In the genomic region with DNA sequence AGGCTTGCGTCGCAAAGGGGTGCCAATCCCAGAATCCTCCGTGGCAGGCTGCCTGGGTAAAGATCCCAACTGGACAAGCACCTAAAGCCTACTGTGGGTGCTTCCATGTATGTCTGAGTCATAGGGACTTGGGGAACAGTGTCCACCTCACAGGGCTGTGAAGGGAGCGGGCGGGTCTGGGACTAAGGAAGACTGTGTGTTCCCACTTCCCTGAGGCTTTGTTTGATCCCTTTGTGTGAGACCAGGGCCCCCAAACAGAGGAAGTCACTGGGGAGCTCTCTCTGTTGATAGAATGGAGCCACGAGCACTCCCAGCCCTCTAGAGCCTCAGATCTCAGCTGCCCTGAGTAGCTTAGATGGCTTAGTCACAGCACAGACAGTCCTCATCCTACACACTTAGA, we compare ENCODE assay signal across 20 mouse cellular contexts. TPM values are rescaled to one million over a fixed set of nuclear protein-coding genes. Genes with fewer than 3 reads are reported as not detected.
DNase-seq lines count a peak whose midpoint lies in the region; ATAC-seq and TF ChIP-seq lines count a peak whose summit lies in the region.
"Had no signal": no experiment of that assay in that cellular context is flagged by ENCODE, and none has a peak within 500 bp of the region (broad histone marks: within the 10 kb centered on the region; RNA-seq: fewer than 3 reads in every experiment).

No protein-coding gene starts in this region.

- 0 out of 2 replicates have a peak overlapping the region, but pooled peaks have one; percentile 1 for H3K27ac ChIP-seq in forebrain, embryonic 10.5 days
- no peak overlapping the region for H3K27ac ChIP-seq in forebrain, embryonic 13.5 days
- peak overlapping the region; percentile 56 for H3K27ac ChIP-seq in hindbrain, embryonic 10.5 days
- no peak overlapping the region for H3K27ac ChIP-seq in hindbrain, embryonic 11.5 days (ENCODE audit: low read depth, low read length)
- H3K27ac ChIP-seq in neural tube, embryonic 11.5 days (ENCODE audit: low read depth, low read length) = no peak overlapping the region
- H3K27ac ChIP-seq in midbrain, postnatal 0 days (ENCODE audit: low read depth, low read length) = no peak overlapping the region
- H3K27ac ChIP-seq: macrophage; midbrain, embryonic 15.5 days; stomach, embryonic 15.5 days had no signal

- TF ChIP-seq CTCF in midbrain, postnatal 0 days (IDR thresholded peaks at IDR 0.05) = no peak

- peaks cover 62% of the 10 kb centered on the region for H3K27me3 ChIP-seq in forebrain, embryonic 10.5 days (ENCODE audit: poor library complexity, severe bottlenecking)
- peaks cover 49% of the 10 kb centered on the region for H3K27me3 ChIP-seq in forebrain, embryonic 13.5 days
- peaks cover 59% of the 10 kb centered on the region for H3K27me3 ChIP-seq in hindbrain, embryonic 10.5 days (ENCODE audit: insufficient read depth, poor library complexity, severe bottlenecking)
- peaks cover 36% of the 10 kb centered on the region for H3K27me3 ChIP-seq in hindbrain, embryonic 11.5 days (ENCODE audit: control insufficient read depth, insufficient read depth, low read length)
- peaks cover 25% of the 10 kb centered on the region for H3K27me3 ChIP-seq in neural tube, embryonic 11.5 days (ENCODE audit: control insufficient read depth, insufficient read depth, low read length)
- peaks cover 5% of the 10 kb centered on the region; the same call in 1 of the 2 replicates for H3K27me3 ChIP-seq in midbrain, postnatal 0 days (ENCODE audit: insufficient read depth, low read length)
- H3K27me3 ChIP-seq: stomach, embryonic 15.5 days had no signal

- no peak for DNase-seq in forebrain, embryonic 10.5 days (ENCODE audit: extremely low spot score, low spot score)
- no peak for DNase-seq in hindbrain, embryonic 10.5 days (ENCODE audit: low spot score)
- DNase-seq in hindbrain, embryonic 11.5 days (ENCODE audit: low spot score) = no peak
- DNase-seq in neural tube, embryonic 11.5 days (ENCODE audit: low spot score) = peak; percentile 9
- no peak for DNase-seq in neural tube, embryonic 10.5 days (ENCODE audit: extremely low spot score, low spot score)
- DNase-seq in right cerebral cortex, postnatal 4 days = no peak
- no peak for DNase-seq in midbrain, postnatal 0 days (ENCODE audit: low spot score)
- DNase-seq: adrenal gland, postnatal 36 days; cerebellum, postnatal 10 days; gastrocnemius, postnatal 10 days; kidney, adult 11 months; layer of hippocampus, postnatal 36 days; retina, postnatal 1 day had no signal

- no peaks in the 10 kb centered on the region for H3K9me3 ChIP-seq in forebrain, embryonic 10.5 days
- H3K9me3 ChIP-seq in forebrain, embryonic 13.5 days (replicated peaks) = no peaks in the 10 kb centered on the region
- no peaks in the 10 kb centered on the region for H3K9me3 ChIP-seq in hindbrain, embryonic 10.5 days
- H3K9me3 ChIP-seq in hindbrain, embryonic 11.5 days (ENCODE audit: control insufficient read depth, low read length) = no peaks in the 10 kb centered on the region
- H3K9me3 ChIP-seq in neural tube, embryonic 11.5 days (ENCODE audit: control insufficient read depth, low read length) = no peaks in the 10 kb centered on the region
- H3K9me3 ChIP-seq in midbrain, postnatal 0 days (ENCODE audit: low read length) = no peaks in the 10 kb centered on the region
- H3K9me3 ChIP-seq: hindbrain, embryonic 13.5 days; midbrain, embryonic 15.5 days; stomach, embryonic 15.5 days had no signal

- no peak overlapping the region for H3K4me3 ChIP-seq in forebrain, embryonic 10.5 days
- H3K4me3 ChIP-seq in forebrain, embryonic 13.5 days = no peak overlapping the region
- no peak overlapping the region for H3K4me3 ChIP-seq in hindbrain, embryonic 10.5 days
- no peak overlapping the region for H3K4me3 ChIP-seq in hindbrain, embryonic 11.5 days (ENCODE audit: low read depth, low read length)
- H3K4me3 ChIP-seq in neural tube, embryonic 11.5 days (ENCODE audit: low read depth, low read length) = no peak overlapping the region
- no peak overlapping the region for H3K4me3 ChIP-seq in midbrain, postnatal 0 days (ENCODE audit: low read depth, low read length)
- H3K4me3 ChIP-seq: erythroblast, embryonic 14.5 days; hindbrain, embryonic 13.5 days; midbrain, embryonic 15.5 days; stomach, embryonic 15.5 days had no signal

- no peak for ATAC-seq in forebrain, embryonic 13.5 days
- no peak for ATAC-seq in hindbrain, embryonic 11.5 days (ENCODE audit: low FRiP score)
- ATAC-seq in neural tube, embryonic 11.5 days (ENCODE audit: insufficient read depth, low FRiP score, low TSS enrichment) = no peak
- ATAC-seq in midbrain, postnatal 0 days (ENCODE audit: low FRiP score) = no peak
- ATAC-seq: midbrain, embryonic 15.5 days had no signal

- no peak overlapping the region for H3K4me2 ChIP-seq in forebrain, embryonic 13.5 days
- H3K4me2 ChIP-seq in hindbrain, embryonic 11.5 days (replicated peaks; ENCODE audit: low read depth, low read length) = no peak overlapping the region
- H3K4me2 ChIP-seq in neural tube, embryonic 11.5 days (ENCODE audit: low read depth) = no peak overlapping the region
- H3K4me2 ChIP-seq in midbrain, postnatal 0 days (ENCODE audit: low read depth, low read length, poor library complexity, severe bottlenecking) = no peak overlapping the region
- H3K4me2 ChIP-seq: liver, embryonic 11.5 days; midbrain, embryonic 15.5 days had no signal

- peaks cover 67% of the 10 kb centered on the region for H3K4me1 ChIP-seq in forebrain, embryonic 10.5 days
- peaks cover 24% of the 10 kb centered on the region for H3K4me1 ChIP-seq in forebrain, embryonic 13.5 days
- H3K4me1 ChIP-seq in hindbrain, embryonic 10.5 days (replicated peaks) = peaks cover 68% of the 10 kb centered on the region
- H3K4me1 ChIP-seq in hindbrain, embryonic 11.5 days (replicated peaks; ENCODE audit: control insufficient read depth, insufficient read depth, low read length) = peaks cover 7% of the 10 kb centered on the region
- peaks cover 12% of the 10 kb centered on the region for H3K4me1 ChIP-seq in neural tube, embryonic 11.5 days (ENCODE audit: control insufficient read depth, insufficient read depth, low read length)
- peaks cover 3% of the 10 kb centered on the region; the same call in 1 of the 2 replicates for H3K4me1 ChIP-seq in midbrain, postnatal 0 days (ENCODE audit: insufficient read depth, low read length)

- WGBS in forebrain, embryonic 10.5 days = 76% methylated on average over 6 of the region's 6 CpGs
- 78% methylated on average over 6 of the region's 6 CpGs for WGBS in forebrain, embryonic 13.5 days
- WGBS in hindbrain, embryonic 10.5 days = 74% methylated on average over 6 of the region's 6 CpGs
- 79% methylated on average over 6 of the region's 6 CpGs for WGBS in hindbrain, embryonic 11.5 days
- WGBS in neural tube, embryonic 11.5 days = 75% methylated on average over 6 of the region's 6 CpGs
- 76% methylated on average over 6 of the region's 6 CpGs for WGBS in midbrain, postnatal 0 days

- H3K9ac ChIP-seq in forebrain, embryonic 13.5 days = no peak overlapping the region
- H3K9ac ChIP-seq in hindbrain, embryonic 11.5 days (ENCODE audit: low read depth, low read length) = no peak overlapping the region
- H3K9ac ChIP-seq in neural tube, embryonic 11.5 days (ENCODE audit: low read length) = no peak overlapping the region
- no peak overlapping the region for H3K9ac ChIP-seq in midbrain, postnatal 0 days (replicated peaks; ENCODE audit: low read length, poor library complexity, severe bottlenecking)
- H3K9ac ChIP-seq: hindbrain, embryonic 13.5 days; midbrain, embryonic 15.5 days; stomach, embryonic 15.5 days had no signal

- peaks cover 20% of the 10 kb centered on the region for H3K36me3 ChIP-seq in forebrain, embryonic 10.5 days (replicated peaks)
- H3K36me3 ChIP-seq in forebrain, embryonic 13.5 days (ENCODE audit: poor library complexity, severe bottlenecking) = no peaks in the 10 kb centered on the region
- H3K36me3 ChIP-seq in hindbrain, embryonic 10.5 days = peaks cover 3% of the 10 kb centered on the region; the same call in 1 of the 2 replicates
- H3K36me3 ChIP-seq in hindbrain, embryonic 11.5 days (ENCODE audit: control insufficient read depth, insufficient read depth, low read length) = no peaks in the 10 kb centered on the region
- H3K36me3 ChIP-seq in neural tube, embryonic 11.5 days (ENCODE audit: control insufficient read depth, insufficient read depth, low read length) = no peaks in the 10 kb centered on the region
- H3K36me3 ChIP-seq in midbrain, postnatal 0 days (ENCODE audit: insufficient read depth, low read length) = no peaks in the 10 kb centered on the region
- H3K36me3 ChIP-seq: hindbrain, embryonic 13.5 days; midbrain, embryonic 15.5 days; stomach, embryonic 15.5 days had no signal

RNA-seq across cellular contexts. Expression of a gene that starts 3.5 kb away (rescaled TPM):
- 123 and 129 TPM in 2 replicates for polyA plus RNA-seq in forebrain, embryonic 10.5 days (2016; fragmentation: Nextera tagmentation; extraction: Ambion mirVana)
- 50.8 and 53.5 TPM in 2 replicates for polyA plus RNA-seq in forebrain, embryonic 13.5 days (2015; fragmentation: Nextera tagmentation; extraction: Ambion mirVana)
- 122 and 123 TPM in 2 replicates for polyA plus RNA-seq in hindbrain, embryonic 10.5 days (2016; fragmentation: Nextera tagmentation; extraction: Ambion mirVana)
- polyA plus RNA-seq in hindbrain, embryonic 11.5 days (2014; fragmentation: Nextera tagmentation; extraction: Ambion mirVana) = 91.8 and 94.2 TPM in 2 replicates
- polyA plus RNA-seq in neural tube, embryonic 11.5 days (2014; fragmentation: Nextera tagmentation; extraction: Ambion mirVana) = 125 and 130 TPM in 2 replicates
- 193 and 219 TPM in 2 replicates for total RNA-seq in midbrain, postnatal 0 days (2014; rRNA removed)
- 45.2 and 48.2 TPM in 2 replicates for polyA plus RNA-seq in midbrain, postnatal 0 days (2015; fragmentation: Nextera tagmentation; extraction: Ambion mirVana)

RNA-seq across cellular contexts. Expression of a gene that starts 3.5 kb away (rescaled TPM):
- 47.1 and 49.4 TPM in 2 replicates for polyA plus RNA-seq in forebrain, embryonic 10.5 days (2016; fragmentation: Nextera tagmentation; extraction: Ambion mirVana)
- 21.7 and 24.0 TPM in 2 replicates for polyA plus RNA-seq in forebrain, embryonic 13.5 days (2015; fragmentation: Nextera tagmentation; extraction: Ambion mirVana)
- 51.1 and 52.9 TPM in 2 replicates for polyA plus RNA-seq in hindbrain, embryonic 10.5 days (2016; fragmentation: Nextera tagmentation; extraction: Ambion mirVana)
- 26.2 and 29.9 TPM in 2 replicates for polyA plus RNA-seq in hindbrain, embryonic 11.5 days (2014; fragmentation: Nextera tagmentation; extraction: Ambion mirVana)
- polyA plus RNA-seq in neural tube, embryonic 11.5 days (2014; fragmentation: Nextera tagmentation; extraction: Ambion mirVana) = 34.9 and 36.2 TPM in 2 replicates
- 92.5 and 103 TPM in 2 replicates for total RNA-seq in midbrain, postnatal 0 days (2014; rRNA removed)
- polyA plus RNA-seq in midbrain, postnatal 0 days (2015; fragmentation: Nextera tagmentation; extraction: Ambion mirVana) = 30.0 and 31.3 TPM in 2 replicates

Comparison
In these comparisons a context has a peak if more than half of its experiments do, and no peak if none do; other contexts are left out.
1. H3K27ac ChIP-seq: peak in forebrain, embryonic 10.5 days (single experiment) and hindbrain, embryonic 10.5 days (single experiment); none in forebrain, embryonic 13.5 days (single experiment), hindbrain, embryonic 11.5 days (single experiment), neural tube, embryonic 11.5 days (single experiment) and midbrain, postnatal 0 days (single experiment).